Mouse (Mus musculus): ENCODE data around the gene Nrp1. TPM values are rescaled to one million over a fixed set of nuclear protein-coding genes. Genes with fewer than 3 reads are reported as not detected.

The Nrp1 gene
- polyA plus RNA-seq, 1 experiment from 2014 or later, result 50.6 TPM

DNA sequence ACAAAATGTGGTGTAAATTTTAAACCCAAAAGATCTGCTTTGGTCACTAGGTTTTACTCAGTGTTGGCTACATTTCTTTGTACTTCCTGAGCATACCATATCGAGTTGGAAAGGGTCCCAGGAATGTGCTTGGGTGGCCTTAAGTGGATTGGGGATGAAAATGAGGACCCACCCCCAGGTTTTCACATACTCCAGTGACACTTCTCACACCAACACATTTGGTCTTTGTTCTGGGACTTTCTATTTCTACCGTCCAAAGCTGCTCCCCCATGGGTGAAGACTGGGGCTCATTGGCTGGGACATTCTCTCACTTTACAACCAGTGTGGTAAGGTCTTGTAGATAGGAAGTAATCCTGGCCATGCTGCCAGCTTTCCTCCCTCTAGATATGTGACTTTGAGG is 111.7 kb downstream of the Nrp1 start:
- Histone ChIP-seq H3K4me1 (replicated peaks) (0 out of 2 replicates have a peak, but pooled peaks cover 3% of the 10 kb centered on the region), H3K9ac (replicated peaks) (no peak overlapping the region), H3K4me3 (replicated peaks) (no peak overlapping the region), H3K4me2 (no peak overlapping the region), H3K36me3 (peaks cover 29% of the 10 kb centered on the region; the same call in 1 of the 2 replicates), H3K27ac (no peak overlapping the region), H3K9me3 (no peaks in the 10 kb centered on the region), H3K27me3 (no peaks in the 10 kb centered on the region)
- no peak for ATAC-seq (ENCODE audit: insufficient number of reproducible peaks, insufficient read depth, low FRiP score, low TSS enrichment, low read depth)
- WGBS, result 64% methylated on average over 2 of the region's 2 CpGs

DNA sequence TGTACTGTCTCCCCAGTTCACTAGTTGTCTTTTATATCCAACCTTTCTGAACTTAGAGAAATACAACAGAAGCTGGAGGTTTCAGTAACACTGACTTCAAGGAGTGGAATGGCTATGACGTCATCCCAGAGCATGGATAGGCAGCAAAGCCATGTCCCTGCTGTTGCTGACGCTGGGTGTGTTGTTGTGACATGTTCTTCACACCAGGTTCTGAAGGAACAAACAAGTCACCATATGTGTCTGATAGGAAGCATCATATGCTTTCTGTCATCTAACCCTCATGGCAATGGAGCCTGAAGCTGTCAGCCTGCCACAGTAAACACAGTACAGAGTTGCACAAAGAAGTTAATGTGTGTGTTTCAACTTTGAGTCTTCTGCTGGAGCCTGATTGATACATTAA is 112.8 kb downstream of the Nrp1 start:
- Histone ChIP-seq H3K27me3 (no peaks in the 10 kb centered on the region), H3K4me1 (replicated peaks) (0 out of 2 replicates have a peak, but pooled peaks cover 3% of the 10 kb centered on the region), H3K36me3 (peaks cover 32% of the 10 kb centered on the region; the same call in 1 of the 2 replicates), H3K9me3 (no peaks in the 10 kb centered on the region), H3K4me2 (no peak overlapping the region), H3K27ac (no peak overlapping the region), H3K9ac (replicated peaks) (no peak overlapping the region), H3K4me3 (replicated peaks) (no peak overlapping the region)
- ATAC-seq (ENCODE audit: insufficient number of reproducible peaks, insufficient read depth, low FRiP score, low TSS enrichment, low read depth), result no peak
- WGBS, result 93% methylated on average over 2 of the region's 2 CpGs

DNA sequence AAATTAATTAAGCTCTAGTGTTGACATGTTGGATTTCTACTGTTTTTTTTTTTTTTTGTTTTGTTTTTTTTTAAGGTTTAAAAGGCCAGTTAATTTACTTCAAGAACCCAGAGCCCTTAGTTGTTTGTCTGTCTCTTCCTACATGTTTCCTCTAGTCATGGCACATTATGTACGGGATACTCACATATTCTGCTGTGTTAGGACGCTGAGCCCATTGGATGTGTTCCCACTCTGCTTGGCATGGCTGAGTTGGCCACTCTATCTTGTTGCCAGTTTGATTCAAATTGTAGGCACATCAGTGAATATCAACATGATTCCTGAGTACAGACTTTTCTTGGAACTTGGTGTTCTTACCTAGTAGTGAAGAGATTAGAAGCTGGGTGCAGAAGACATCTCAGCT is 114.5 kb downstream of the Nrp1 start:
- H3K27me3 ChIP-seq, result no peaks in the 10 kb centered on the region
- peaks cover 10% of the 10 kb centered on the region for H3K4me1 ChIP-seq (replicated peaks)
- peaks cover 31% of the 10 kb centered on the region; the same call in 1 of the 2 replicates for H3K36me3 ChIP-seq
- H3K9me3 ChIP-seq, result no peaks in the 10 kb centered on the region
- no peak overlapping the region for H3K9ac ChIP-seq (replicated peaks)
- WGBS, result 95% methylated on average over 2 of the region's 2 CpGs
- H3K4me2 ChIP-seq, result no peak overlapping the region
- no peak for ATAC-seq (ENCODE audit: insufficient number of reproducible peaks, insufficient read depth, low FRiP score, low TSS enrichment, low read depth)
- H3K27ac ChIP-seq, result no peak overlapping the region
- H3K4me3 ChIP-seq (replicated peaks), result no peak overlapping the region

DNA sequence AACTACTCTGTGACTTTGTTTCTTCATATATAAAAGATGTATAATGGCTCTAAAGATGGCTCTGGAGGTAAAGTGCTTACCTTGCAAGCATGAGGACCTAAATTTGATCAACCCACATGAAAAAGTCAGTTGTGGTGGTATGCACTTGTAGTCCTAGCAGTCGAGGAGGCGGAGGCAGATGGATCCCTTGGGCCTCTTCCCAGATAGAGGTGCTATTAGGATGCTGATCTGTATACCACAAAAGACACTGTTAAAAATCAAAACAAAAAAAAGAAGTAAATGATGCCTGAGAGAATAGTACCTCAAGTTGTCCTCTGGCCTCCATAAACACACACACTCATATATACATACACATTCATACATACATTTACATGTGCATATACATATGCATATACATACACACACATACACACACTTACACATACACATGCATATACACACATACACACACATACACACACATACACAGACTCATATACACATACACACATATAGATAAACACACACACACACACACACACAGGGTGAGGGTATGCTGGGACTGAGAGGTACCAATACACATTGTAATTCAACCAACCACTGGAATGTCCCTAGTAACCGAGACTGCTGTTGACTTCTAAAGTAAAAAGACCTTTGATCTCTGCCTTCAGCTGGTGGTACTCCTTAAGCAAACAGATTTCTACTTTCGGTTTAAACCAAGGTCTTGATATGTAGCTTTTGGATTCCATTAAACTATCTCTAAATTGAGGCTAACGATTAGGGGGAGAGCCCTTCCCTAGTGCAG is 115.2 kb downstream of the Nrp1 start:
- Histone ChIP-seq H3K4me1 (replicated peaks) (peaks cover 14% of the 10 kb centered on the region), H3K9me3 (no peaks in the 10 kb centered on the region), H3K9ac (replicated peaks) (no peak overlapping the region), H3K4me2 (no peak overlapping the region), H3K27ac (no peak overlapping the region), H3K27me3 (no peaks in the 10 kb centered on the region), H3K36me3 (peaks cover 26% of the 10 kb centered on the region; the same call in 1 of the 2 replicates), H3K4me3 (replicated peaks) (no peak overlapping the region)
- WGBS, result 64% methylated on average over 5 of the region's 5 CpGs
- ATAC-seq (ENCODE audit: insufficient number of reproducible peaks, insufficient read depth, low FRiP score, low TSS enrichment, low read depth), result no peak

- Histone ChIP-seq H3K36me3 (peaks cover 22% of the 10 kb centered on the region; the same call in 1 of the 2 replicates), H3K4me3 (replicated peaks) (no peak overlapping the region), H3K9me3 (no peaks in the 10 kb centered on the region), H3K4me1 (replicated peaks) (peaks cover 18% of the 10 kb centered on the region), H3K9ac (replicated peaks) (no peak overlapping the region), H3K27me3 (no peaks in the 10 kb centered on the region), H3K27ac (no peak overlapping the region), H3K4me2 (no peak overlapping the region)
- 53% methylated on average over 2 of the region's 2 CpGs for WGBS
- no peak for ATAC-seq (ENCODE audit: insufficient number of reproducible peaks, insufficient read depth, low FRiP score, low TSS enrichment, low read depth)
Measured at GRCm38 (mm10) chr8:128474614-128475013, 116.2 kb downstream of the Nrp1 start.

GRCm38 (mm10) chr8:128476206-128476605 is 117.8 kb downstream of the Nrp1 start:
- Histone ChIP-seq H3K4me2 (no peak overlapping the region), H3K4me3 (replicated peaks) (no peak overlapping the region), H3K27ac (no peak overlapping the region), H3K4me1 (replicated peaks) (peaks cover 20% of the 10 kb centered on the region), H3K27me3 (no peaks in the 10 kb centered on the region), H3K36me3 (peaks cover 13% of the 10 kb centered on the region; the same call in 1 of the 2 replicates), H3K9me3 (no peaks in the 10 kb centered on the region), H3K9ac (replicated peaks) (no peak overlapping the region)
- 85% methylated on average over 1 of the region's 1 CpGs for WGBS
- ATAC-seq (ENCODE audit: insufficient number of reproducible peaks, insufficient read depth, low FRiP score, low TSS enrichment, low read depth), result no peak

- no peak overlapping the region for H3K4me3 ChIP-seq (replicated peaks)
- peak; percentile 32; the same call in 1 of the 2 replicates for ATAC-seq (ENCODE audit: insufficient number of reproducible peaks, insufficient read depth, low FRiP score, low TSS enrichment, low read depth)
- H3K27ac ChIP-seq, result 0 out of 2 replicates have a peak overlapping the region, but pooled peaks have one; percentile 9
- no peak overlapping the region for H3K9ac ChIP-seq (replicated peaks)
- no peaks in the 10 kb centered on the region for H3K9me3 ChIP-seq
- no peak overlapping the region for H3K4me2 ChIP-seq
- peaks cover 21% of the 10 kb centered on the region for H3K4me1 ChIP-seq (replicated peaks)
- WGBS, result 54% methylated on average over 4 of the region's 4 CpGs
- peaks cover 8% of the 10 kb centered on the region; the same call in 1 of the 2 replicates for H3K36me3 ChIP-seq
- no peaks in the 10 kb centered on the region for H3K27me3 ChIP-seq
Measured at GRCm38 (mm10) chr8:128478017-128478416, 119.6 kb downstream of the Nrp1 start.

GRCm38 (mm10) chr8:128479309-128480013 is 121.1 kb downstream of the Nrp1 start:
- Histone ChIP-seq H3K9ac (replicated peaks) (no peak overlapping the region), H3K36me3 (peaks cover 8% of the 10 kb centered on the region; the same call in 1 of the 2 replicates), H3K9me3 (no peaks in the 10 kb centered on the region), H3K27me3 (no peaks in the 10 kb centered on the region), H3K4me3 (replicated peaks) (no peak overlapping the region), H3K4me2 (no peak overlapping the region), H3K4me1 (replicated peaks) (peaks cover 23% of the 10 kb centered on the region), H3K27ac (no peak overlapping the region)
- 62% methylated on average over 5 of the region's 5 CpGs for WGBS
- ATAC-seq (ENCODE audit: insufficient number of reproducible peaks, insufficient read depth, low FRiP score, low TSS enrichment, low read depth), result no peak

- no peak overlapping the region for H3K27ac ChIP-seq
- 82% methylated on average over 8 of the region's 8 CpGs for WGBS
- ATAC-seq (ENCODE audit: insufficient number of reproducible peaks, insufficient read depth, low FRiP score, low TSS enrichment, low read depth), result no peak
Measured at GRCm38 (mm10) chr8:128480896-128481665, 122.7 kb downstream of the Nrp1 start.

DNA sequence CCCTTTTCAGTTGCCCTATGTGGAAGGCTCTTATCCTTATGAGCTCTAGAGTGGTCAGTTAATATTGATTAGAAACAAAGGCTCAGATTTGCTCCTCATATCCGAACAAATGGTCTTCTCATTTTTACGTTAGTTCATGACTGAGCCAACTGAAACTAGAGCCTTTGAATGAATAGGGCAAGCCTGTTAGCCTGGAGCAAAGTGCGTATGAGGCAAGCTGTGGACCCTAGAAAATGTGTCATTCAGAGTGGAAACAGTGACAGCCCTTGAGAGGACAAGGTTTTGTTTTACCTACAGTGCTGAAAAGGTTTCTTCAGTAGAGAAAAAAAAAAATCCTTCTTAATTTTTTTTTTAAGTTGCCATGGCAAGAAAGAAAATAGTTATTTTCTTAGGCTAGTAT is 124.9 kb downstream of the Nrp1 start:
- Histone ChIP-seq H3K9ac (replicated peaks) (no peak overlapping the region), H3K9me3 (no peaks in the 10 kb centered on the region), H3K4me1 (replicated peaks) (peaks cover 17% of the 10 kb centered on the region), H3K4me3 (replicated peaks) (no peak overlapping the region), H3K27me3 (no peaks in the 10 kb centered on the region), H3K4me2 (no peak overlapping the region), H3K27ac (no peak overlapping the region), H3K36me3 (no peaks in the 10 kb centered on the region; the same call in 1 of the 2 replicates)
- WGBS, result 64% methylated on average over 3 of the region's 3 CpGs
- no peak for ATAC-seq (ENCODE audit: insufficient number of reproducible peaks, insufficient read depth, low FRiP score, low TSS enrichment, low read depth)

More at GRCm38 (mm10) chr8:128480896-128481665, 122.7 kb downstream of the Nrp1 start:
- Histone ChIP-seq H3K27me3 (no peaks in the 10 kb centered on the region), H3K36me3 (peaks cover 6% of the 10 kb centered on the region; the same call in 1 of the 2 replicates), H3K4me1 (replicated peaks) (peaks cover 20% of the 10 kb centered on the region), H3K9ac (replicated peaks) (no peak overlapping the region), H3K4me3 (replicated peaks) (no peak overlapping the region), H3K9me3 (no peaks in the 10 kb centered on the region), H3K4me2 (no peak overlapping the region)

- H3K9ac ChIP-seq (replicated peaks), result no peak overlapping the region
- no peak overlapping the region for H3K27ac ChIP-seq
- ATAC-seq (ENCODE audit: insufficient number of reproducible peaks, insufficient read depth, low FRiP score, low TSS enrichment, low read depth), result no peak
- H3K36me3 ChIP-seq, result peaks cover 7% of the 10 kb centered on the region; the same call in 1 of the 2 replicates
- no peaks in the 10 kb centered on the region for H3K27me3 ChIP-seq
- 90% methylated on average over 1 of the region's 1 CpGs for whole genome bisulfite sequencing
- H3K4me3 ChIP-seq (replicated peaks), result no peak overlapping the region
- H3K4me2 ChIP-seq, result no peak overlapping the region
- peaks cover 18% of the 10 kb centered on the region for H3K4me1 ChIP-seq (replicated peaks)
- no peaks in the 10 kb centered on the region for H3K9me3 ChIP-seq
Measured at GRCm38 (mm10) chr8:128484720-128485124, 126.3 kb downstream of the Nrp1 start.

All from limb, embryonic 12.5 days (tissue).